Mouse (Mus musculus) lung, adult 18-20 months (tissue): ENCODE results near the gene Gm11146.
A peak's percentile ranks its signal among the peaks of the same experiment; 100 is the strongest.

ENCODE experiments used
- DNase-seq, 2 experiments: peaks; one replicate each; pipeline ENCODE4 v3.0.0; 2022; ENCODE audit warnings: mixed read lengths in 2 of 2

The Gm11146 gene

DNA sequence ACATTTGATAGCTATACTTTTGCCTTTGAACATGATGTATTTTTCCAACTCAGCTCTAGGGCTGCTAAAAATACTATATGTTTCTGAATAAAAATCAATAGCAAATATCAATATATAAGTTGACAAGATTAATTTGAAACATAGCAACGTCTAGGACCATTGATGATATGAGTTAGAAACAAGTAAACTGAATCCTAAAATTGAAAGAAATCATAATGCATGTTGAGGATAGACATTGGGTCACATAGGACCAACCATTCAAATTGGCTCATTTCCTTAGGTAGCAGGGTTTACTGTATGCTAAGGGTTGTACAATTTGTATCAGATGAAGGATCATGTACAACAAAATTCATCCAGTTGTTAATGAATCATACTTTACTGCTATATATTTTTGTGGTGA lies at the start of gene Gm11146:
Gm11146 (minus strand) TSS at position 101 of the 400 bp plus-strand sequence.
- no peak for DNase-seq

DNA sequence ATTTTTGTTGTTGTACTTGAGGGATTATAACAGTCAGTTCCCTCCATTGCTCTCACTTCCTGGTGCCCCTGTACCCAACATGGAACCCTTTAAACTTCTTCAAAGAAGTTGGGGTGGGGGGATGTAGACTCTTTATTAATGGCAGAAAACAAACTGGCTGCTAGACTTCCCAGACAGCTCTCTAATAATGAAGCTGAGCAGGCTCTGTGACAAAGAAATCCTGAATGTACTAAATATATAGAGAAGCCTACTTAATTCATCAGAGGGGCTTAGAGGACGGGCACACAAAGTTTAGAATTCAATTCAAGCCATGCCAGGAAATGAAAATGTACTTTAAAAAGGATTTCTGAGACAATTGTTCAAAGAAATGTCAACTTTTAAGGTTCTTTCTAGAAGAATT lies 48.7 kb upstream of the Gm11146 start:
- no peak for DNase-seq

DNA sequence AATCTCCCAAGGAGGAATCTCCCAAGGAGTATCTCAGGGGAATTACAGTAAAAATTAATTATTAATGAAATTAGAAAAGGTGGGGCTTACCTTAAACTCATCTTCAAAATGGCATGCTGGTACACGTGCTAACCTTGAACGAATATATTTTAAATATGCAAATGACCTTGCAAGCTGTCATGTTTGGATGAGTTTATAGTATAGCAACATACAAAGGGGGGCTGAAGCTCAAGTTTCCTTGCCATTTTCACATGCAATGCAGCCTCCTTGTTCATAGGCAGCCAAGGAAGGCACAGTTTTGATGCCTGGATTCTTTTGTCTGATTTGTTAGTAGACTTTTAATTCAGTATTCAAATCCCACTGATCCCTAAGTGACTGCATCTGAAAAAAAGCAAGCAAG lies 47.1 kb upstream of the Gm11146 start:
- DNase-seq: no peak

DNA sequence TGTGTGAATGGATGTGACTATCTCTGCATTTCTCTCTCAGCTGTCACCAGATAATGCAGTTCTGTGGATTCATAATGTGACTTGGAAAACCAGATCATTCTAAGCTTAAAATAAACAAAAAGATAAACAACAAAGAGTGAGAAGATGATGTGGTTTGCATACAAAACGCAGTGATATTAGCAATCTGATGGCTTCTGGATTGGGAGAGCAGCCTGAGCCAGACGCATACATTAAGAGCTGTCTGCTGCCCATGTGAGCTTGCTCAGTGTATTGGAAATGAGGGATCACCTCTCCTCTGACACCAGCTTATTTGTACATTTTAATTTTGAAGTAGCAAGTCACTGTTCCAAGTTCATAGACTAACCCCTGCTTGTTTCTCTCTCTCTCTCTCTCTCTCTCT lies 46.3 kb upstream of the Gm11146 start:
- no peak for DNase-seq

DNA sequence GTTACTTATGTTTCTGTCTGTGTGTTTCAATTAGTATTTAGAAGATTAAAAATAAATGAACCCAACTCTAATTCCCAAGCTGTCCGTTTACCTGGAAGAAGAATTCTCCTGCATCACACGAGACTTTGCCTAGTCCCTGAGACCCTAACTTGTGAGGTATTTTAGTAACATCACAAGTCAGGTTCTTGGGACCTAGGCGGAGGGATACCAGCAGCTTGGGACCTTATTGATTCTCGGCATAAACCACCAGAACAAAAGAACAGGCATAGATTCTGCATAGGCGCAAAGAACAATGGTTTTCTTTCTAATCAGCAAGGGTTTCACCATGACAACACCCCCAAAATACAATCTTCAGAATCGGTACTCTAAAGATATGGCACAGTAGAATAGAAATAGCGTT lies 44.3 kb upstream of the Gm11146 start:
- DNase-seq: no peak

DNA sequence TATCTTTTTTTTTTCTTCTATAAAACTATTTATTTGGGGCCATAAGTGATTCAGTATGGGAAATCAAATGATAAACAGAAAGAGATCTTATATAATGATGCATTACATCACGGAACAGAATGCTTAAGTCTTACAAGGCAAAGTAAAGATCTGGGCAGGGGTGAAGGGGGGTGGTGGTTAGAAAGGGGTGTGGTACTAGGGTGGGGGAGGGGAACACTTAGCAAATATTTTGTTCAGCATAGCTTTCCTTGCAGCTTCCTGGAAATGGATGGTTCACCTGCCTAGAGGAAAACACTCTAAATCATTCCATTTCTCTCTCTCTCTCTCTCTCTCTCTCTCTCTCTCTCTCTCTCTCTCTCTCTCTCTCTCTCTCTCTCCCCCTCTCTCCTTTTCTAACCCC lies 43.1 kb upstream of the Gm11146 start:
- DNase-seq: peak in 1 of 2 experiments; percentile 12

DNA sequence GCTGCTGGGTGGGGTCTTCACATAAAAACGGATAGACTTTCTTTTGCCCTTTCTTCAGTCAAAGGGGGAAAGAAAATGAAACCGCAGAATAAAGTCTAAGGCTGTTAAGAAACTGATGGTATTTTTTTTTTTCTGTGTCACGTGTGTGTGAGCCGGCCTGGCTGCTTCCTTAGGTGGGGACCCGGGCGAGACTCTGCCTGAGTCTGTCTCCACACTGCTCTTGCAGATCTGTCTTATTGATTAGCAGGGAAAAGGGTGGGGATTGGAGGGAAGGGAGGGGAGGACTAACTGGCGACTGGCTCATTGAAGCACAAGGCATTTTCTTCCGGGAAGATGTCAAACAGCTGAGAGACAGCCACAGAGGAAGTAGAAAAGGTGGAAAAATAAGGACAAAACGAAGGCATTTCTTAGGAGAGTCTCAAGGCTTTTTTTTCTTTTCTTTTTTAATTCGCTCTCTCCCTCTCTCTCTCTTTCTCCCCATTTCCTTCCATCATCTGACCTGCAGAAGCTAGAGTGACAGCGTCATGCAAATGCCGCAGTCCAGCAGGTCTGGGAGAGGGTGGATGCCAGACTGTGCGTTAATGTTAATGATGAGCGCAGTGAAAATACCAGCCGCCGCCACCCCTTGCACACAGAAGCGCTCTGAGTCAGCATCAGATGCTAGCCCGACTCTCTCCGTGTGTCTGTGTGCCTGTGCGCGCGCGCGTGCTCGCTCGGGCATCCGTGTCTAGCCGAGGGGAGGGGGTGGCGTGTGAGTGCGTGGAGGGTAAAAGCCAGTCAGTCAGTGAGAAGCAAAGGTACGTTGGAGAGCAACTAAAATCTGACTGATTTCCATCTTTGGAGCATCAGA lies 42.2 kb upstream of the Gm11146 start:
- DNase-seq: peak; percentile 50 to 51

DNA sequence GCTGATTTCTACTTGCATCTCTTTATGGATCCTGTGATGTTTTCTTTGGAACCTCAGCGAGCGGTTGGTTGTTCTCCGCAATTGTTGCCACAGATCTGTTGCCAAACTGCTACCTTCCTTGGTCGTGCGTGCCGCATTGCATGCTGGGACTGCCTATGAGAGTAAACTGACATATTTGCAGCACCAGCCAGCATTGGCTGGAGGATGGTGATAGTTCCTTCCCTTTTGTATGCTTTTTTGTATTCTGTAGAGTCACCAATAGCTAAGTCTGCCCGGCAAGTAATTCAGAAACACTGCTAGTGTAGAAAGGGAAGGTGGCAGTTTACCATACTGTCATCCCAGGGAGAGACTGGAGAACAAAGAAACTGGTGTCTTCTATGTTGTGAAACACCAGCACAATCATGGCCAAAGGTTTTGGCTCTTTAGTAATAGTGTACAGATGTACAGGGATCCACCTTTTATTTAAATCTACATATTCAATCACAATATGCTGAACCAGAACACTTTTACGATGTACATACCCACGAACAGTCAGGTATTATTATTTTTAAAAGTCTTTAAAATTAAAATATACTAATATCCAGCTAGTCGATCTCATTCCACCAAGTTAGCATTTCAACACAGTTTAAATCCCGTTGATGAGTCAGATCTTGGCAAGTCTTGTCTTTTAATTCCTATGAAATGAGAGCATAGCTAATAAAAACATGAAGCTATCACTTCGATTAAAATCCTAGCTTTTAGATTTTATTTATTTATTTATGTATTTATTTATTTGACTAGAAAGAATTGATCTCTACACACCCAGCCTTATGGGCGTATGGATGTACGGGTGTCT lies 41.4 kb upstream of the Gm11146 start:
- DNase-seq: peak; percentile 11 to 18

DNA sequence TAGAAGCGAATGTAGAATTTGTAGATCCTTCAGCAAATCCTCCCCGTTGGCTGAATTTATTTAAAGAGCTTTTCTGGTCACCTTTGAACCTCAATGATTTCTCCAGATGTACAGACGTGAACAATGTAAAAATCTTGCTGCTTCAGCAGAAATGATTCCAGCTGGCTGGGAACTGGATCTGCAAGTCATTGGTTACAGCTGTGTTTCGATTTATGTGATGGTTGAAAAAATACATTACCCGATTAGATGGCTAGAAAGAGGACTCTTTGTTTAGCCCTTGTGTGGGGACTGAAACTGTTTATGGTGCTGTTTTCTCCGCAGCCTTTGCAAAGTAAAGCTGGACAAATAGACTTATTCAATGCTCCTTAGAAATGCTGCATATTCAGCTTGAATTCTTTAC lies 34.6 kb upstream of the Gm11146 start:
- DNase-seq: no peak

DNA sequence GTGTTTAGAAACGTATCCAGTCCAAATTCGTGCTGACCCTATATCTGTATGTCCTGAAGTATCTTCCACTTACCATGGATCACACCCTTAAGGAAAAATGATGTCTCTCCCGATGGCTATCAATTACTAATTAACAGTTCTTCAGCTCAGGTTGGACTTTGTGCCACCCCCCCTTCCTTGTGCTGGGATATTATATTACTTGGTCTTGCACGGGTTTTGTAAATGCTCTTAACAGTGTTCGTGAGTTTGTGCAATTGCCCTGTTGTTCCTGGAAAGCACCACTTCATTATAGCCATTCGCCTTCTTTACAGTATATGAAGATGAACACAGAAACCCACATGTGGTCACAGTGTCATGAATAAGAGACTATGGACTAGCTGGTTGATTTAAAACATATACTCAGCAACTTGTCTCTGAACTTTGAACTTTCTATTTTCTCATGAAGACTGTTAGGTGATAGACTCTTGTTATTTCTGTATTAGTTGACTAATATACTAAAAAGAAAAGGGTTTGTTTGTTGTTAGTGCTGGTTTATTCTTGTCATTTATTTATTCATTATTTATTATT lies 30.5 kb upstream of the Gm11146 start:
- DNase-seq: no peak

DNA sequence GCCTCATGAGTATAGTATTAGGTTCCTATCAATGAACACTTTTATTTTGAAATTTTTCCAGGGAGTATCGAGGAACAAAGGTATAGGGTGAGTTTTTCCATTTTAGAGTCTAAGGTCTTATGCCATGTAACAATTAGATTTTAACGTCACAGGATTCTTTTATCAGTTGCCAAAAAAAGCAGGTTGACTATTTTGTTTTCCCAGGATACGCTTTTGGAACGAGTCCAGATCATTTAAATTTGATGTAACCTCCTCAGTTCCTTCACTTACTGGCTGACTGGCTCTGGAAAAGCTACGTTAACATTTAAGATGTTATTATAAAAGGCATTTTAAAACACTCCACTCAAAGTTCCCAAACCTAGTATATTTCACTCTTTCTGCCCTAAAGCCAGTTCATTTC lies 20.8 kb upstream of the Gm11146 start:
- no peak for DNase-seq

DNA sequence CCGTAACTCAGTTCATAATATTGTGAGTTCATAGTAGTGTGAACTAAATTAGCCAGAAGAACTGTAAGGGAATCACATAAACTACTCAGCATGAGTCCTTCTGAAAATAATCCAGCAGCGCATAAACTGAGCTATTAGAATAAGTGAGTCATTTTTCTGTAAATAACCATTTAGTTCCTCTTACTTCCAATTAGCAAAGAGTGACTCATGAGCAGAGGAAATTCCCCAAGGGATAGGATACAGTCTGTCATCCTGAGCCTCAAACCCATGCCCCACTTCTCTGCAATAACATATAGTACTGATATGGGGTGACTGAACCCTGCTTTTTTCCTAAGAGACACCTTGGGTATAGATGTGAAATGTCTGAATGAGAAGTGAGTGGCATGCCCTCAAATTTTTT lies 687 bp upstream of the Gm11146 start:
- no peak for DNase-seq

DNA sequence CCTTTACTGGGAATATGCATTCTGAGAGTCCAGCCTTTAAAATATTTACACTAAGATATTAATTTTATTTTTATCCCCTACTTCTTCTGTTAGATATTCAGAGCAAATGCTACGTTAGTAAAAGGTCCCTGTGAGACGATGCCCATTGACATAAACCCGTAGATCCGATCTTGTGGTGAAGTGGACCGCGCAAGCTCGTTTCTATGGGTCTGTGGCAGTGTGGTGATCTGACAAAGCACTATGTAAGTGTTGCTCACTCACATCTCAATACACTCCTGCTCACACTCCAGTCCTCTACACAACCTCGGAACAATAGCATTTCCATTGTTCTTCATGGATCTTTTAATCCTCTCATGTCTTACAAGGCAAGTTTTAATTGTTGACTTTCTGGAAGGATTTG lies 3.1 kb downstream of the Gm11146 start:
- DNase-seq: no peak

DNA sequence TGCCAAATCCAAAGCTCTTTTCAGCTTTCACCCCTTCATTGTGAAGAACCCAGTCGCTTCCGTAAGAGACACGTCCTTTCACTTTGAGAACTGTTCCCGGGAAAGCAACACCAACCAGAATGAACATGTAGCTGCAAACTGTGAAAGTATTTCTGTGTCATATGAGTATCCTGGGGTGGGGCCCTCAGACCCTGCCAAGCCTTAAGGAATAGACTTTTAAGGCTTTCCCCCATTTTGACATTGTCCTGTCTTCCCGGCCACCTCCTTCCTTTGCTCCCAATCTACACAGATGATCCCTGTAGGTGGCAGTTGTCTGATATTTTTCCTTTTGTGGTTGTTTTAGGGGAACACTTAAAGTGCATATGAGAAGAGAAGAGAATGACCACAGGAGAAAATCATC lies 5.3 kb downstream of the Gm11146 start:
- no peak for DNase-seq

DNA sequence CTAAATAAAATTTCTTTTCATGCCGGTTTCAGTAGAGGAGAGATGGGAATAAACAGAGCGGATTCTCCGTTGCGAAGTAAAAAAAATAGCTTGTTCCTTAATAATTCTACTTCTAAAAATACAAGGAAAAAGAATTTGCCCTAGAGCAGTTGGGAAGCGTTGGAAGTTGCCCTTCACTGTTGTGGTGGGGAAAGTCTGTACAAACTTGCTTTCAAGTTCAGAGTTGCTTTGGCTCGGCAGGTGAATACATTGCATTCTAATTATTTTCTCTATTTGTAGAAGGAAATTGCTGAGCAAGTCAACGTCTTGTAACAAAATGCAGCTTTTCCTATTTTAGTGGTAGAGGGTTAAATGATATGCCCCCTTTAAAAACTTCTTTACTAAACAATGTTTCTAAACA lies 6.2 kb downstream of the Gm11146 start:
- DNase-seq: no peak

DNA sequence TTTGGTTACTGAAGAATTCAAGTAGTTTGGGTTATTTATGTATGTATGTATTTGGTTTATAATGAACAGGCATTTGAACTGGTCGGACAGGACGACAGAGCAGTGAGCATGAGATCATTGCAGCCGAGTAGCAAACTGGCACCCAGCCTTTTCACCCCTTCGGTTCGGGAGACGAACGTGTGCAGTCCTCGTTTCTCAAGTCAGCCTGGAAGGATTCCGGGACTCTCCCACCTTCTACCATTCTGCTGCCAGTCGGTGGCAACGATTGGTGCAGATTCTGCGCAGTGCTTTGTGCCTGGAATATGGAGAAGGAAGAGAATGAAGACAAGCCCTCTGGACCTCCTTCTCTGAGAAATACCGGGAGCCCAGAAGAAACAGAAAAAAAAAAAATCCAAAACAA lies 7.3 kb downstream of the Gm11146 start:
- DNase-seq: peak; percentile 36 to 52

DNA sequence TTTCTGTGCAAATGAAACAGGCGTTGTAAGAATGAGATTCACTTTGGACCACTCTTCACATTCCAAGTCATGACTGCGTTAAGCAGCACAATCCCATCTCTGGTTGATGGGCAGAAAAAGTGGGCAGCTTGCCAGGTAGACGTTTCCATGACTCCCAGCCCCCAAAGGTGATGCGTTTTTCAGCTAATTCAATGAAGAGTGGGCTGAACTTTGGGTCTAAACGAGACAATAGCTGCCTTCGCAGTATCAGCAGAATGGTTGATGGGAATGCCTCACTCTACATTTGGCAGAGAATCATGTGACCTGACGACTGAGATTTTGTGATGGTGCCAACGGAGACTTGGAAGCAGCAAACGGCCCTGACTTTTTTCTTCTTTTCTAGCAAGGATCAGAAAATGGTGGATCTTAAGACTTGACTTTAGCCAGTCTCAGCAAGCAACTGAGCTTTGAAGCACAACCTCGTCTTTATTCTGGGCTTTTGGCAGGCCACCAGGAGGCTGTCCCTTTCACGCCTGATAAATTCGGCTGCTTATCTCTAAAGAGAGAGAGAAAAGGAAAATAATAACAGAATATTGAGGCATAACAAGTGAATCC lies 8.0 kb downstream of the Gm11146 start:
- peak; percentile 33 to 36 for DNase-seq

DNA sequence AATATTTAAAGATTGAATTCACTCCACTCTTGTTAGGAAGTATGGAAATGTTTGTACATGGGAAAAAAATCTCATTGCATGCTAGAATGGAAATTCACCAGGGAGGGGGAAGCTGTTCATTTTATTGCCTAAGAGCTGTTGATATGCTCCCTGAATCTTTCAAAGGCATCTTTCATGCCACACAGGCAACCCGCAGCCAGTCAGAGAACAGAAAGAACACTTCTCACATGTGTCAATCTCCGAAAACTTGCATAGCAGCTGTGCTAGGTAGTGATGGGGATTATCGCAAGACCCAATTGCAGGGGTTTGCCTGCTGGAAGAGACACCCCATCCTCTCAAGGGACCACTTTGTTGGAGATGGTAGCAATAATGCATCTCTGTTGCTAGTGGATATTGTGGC lies 8.9 kb downstream of the Gm11146 start:
- DNase-seq: no peak

DNA sequence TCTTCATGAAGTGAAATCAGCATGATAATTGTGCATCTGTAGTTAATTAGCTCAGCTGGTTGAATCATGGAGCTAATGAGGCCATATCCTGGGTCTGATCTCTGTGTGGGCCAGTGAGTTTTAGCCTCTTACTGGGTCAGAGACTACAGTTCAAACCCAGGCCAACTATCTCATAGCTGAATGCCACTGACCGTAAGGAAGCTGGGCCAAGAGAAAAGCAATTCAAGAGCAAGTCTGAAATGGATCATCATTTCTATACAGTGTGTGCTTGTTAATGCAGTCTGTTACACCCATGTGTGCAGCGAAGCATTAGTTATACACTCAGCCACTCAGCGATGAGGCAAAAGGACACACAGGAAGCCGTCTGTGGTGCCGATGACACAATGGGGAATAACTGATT lies 28.9 kb downstream of the Gm11146 start:
- no peak for DNase-seq

DNA sequence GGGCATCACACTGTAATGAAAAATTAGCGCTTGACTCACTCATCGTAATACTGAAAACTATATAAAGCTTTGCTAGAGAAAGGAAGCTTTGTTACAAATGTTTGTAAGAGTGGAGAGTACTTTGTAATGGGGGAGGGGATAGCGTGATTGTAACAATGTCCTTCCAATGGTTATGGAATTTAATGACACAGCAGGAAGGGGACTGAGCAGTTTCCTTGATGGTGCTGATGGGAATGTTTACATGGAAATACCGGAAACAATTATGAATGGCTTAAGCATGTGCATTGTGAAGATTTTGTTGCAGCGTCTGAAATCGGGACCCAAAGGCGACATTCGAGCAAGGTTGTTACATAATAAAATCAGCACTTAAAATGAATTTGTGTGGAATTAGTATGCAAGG lies 32.4 kb downstream of the Gm11146 start:
- no peak for DNase-seq

DNA sequence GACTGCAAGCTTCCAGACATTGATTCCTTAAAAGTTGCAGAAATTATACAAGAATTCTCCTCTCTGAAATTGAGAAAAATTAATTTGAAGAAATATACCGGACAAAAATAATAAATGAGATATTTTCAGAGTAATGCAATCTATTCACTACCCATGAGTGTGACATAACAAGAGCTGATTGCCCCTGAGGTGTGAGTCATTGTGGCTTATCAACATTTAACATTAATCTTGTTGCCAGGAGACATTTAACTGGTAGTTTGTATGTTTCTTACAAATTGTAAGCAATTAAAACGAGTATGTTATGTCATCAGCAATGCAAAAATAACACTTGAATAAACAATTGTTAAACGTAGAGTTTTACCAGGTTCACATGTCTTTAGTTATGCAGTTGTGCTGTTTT lies 33.5 kb downstream of the Gm11146 start:
- DNase-seq: no peak

DNA sequence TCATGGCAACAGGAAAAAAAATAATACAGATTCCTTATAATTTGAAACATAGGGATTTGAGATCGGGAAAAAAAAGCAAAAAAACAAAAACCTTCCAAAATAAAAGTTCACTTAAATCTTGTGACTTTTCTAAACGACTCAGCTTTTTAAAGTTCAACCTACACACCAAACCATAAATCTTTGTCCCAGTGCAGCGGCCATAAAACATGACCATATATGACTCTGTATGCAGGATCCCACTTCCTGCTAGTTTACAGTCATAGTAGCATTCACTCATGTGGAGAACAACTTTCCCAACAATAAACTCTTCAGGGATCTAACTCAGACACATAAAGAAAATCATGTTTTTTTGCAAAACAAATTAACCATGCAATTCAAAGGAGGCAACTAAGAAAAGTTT lies 39.0 kb downstream of the Gm11146 start:
- no peak for DNase-seq

DNA sequence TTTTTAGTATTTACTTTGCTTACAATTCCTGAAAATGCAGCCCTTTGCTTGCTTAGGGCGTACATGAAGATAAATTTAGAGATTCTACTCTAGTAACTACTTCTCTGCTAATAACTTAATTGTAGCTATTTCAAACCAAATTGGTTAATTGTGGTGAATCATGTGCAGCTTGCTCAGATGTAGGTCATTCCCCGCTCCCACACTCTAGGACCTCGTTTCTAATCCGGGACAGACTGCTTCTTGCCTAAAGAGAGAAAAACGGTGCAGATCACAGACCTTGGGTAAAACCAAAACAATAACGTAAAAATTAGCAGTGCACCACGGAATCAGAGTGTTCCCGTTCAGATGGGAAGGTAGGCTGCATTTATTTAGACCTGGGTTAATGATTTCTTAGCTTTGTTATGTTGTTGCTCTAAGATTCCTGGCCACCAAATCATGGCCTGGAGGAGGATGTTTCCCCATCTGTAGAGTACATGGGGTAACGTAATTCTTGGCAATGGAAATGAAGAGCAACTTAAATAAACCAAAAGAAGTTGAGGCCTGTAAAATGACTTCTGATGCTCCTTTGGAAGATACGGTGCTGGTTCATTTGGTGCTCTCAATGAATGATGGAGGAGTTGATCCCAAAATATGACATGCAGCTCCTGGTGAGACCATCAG lies 45.3 kb downstream of the Gm11146 start:
- DNase-seq: no peak
